Mouse (Mus musculus) small intestine, adult 2 months (tissue): ENCODE measurements around the gene Cenpa. TPM values are rescaled to one million over a fixed set of nuclear protein-coding genes. Genes with fewer than 3 reads are reported as not detected.
A peak's percentile ranks its signal among the peaks of the same experiment; 100 is the strongest.
"Not testable (repeated sequence)": the region's sequence is repeated elsewhere in the genome, so short reads cannot be mapped to it uniquely, and the experiment has no call there.

ENCODE experiments used
- H3K27ac ChIP-seq: fragments of 200-500 bp; 2 replicates; pipeline ENCODE4 v1.5.1; 2012; ENCODE audit warnings: low read depth, low read length, control low read depth, inconsistent platforms; ENCODE audit not compliant: insufficient read depth
- H3K27me3 ChIP-seq: fragments of 200-500 bp; 2 replicates; pipeline ENCODE4 v1.6.1; 2012; ENCODE audit warnings: mild to moderate bottlenecking, moderate library complexity, low read length, inconsistent platforms; ENCODE audit not compliant: control insufficient read depth, insufficient read depth
- H3K36me3 ChIP-seq: fragments of 200-500 bp; 2 replicates; pipeline ENCODE4 v1.6.1; 2012; ENCODE audit warnings: mild to moderate bottlenecking, low read length, control low read depth, inconsistent platforms; ENCODE audit not compliant: control insufficient read depth, insufficient read depth
- H3K4me1 ChIP-seq: fragments of 200-500 bp; 2 replicates; pipeline ENCODE4 v1.6.1; 2012; ENCODE audit warnings: low read length, inconsistent platforms, mixed read lengths; ENCODE audit not compliant: control insufficient read depth, insufficient read depth, insufficient read length
- H3K4me3 ChIP-seq: fragments of 200-500 bp; 2 replicates; pipeline ENCODE4 v1.5.1; 2012; ENCODE audit warnings: low read depth, mild to moderate bottlenecking, control low read depth, inconsistent platforms, low read length, moderate library complexity
- CTCF ChIP-seq: fragments of 200-500 bp; IDR thresholded peaks from 2 replicates; pipeline ENCODE4 v1.5.1; 2012; ENCODE audit warnings: low read depth, mild to moderate bottlenecking, control low read depth, inconsistent platforms, low read length, moderate library complexity, mixed read lengths; ENCODE audit not compliant: insufficient replicate concordance, insufficient read length; ENCODE audit errors: extremely low read depth
- POLR2A ChIP-seq: fragments of 200-500 bp; IDR thresholded peaks from 2 replicates; pipeline ENCODE4 v1.6.1; 2012; ENCODE audit warnings: low read depth, mild to moderate bottlenecking, control low read depth, inconsistent platforms, low read length, moderate library complexity
- WGBS: fragments of 180-500 bp; shearing (Covaris S2); methylation state at CpG from one replicate; pipeline ENCODE4 v1.1.7; 2018; 5-methylcytosine and 5-hydroxymethylcytosine counted together
- polyA plus RNA-seq: library from polyadenylated mRNA; depleted of rRNA; stranded (reverse); fragments of >200 nt; gene quantifications from 2 replicates; pipeline ENCODE4 v1.2.3, GENCODE M21; 2012

Cenpa gene
- polyA plus RNA-seq, 1 experiment, result 33.0 TPM

DNA sequence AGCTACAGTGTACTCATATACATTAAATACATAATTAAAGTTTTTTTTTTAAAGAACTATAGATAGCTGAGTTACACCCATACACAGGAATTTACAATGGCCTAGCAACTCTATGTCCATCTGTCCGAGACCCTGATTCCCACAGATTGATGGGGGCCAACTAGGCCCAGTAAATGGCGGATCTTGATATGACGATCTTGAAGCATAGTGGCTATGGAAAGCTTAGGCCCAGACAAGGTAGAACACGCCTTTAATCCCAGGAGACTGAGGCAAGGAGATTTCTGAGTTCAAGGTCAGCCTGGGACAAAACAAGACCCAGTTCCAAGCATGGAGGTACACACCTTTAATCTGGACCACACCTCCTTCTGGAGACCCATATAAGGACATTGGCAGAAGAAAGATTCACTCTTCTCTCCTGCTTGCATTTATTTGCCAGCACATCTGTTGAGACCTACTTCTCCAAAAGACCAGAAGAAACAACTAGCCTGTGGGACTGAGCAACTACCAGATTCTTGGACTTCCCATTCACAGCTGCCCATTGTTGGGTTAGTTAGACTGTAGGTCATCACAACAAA lies 12.2 kb downstream of the Cenpa start:
- no peak overlapping the region for H3K27ac ChIP-seq
- 98% methylated on average over 4 of the region's 4 CpGs for WGBS
- H3K27me3 ChIP-seq, result no peaks in the 10 kb centered on the region

DNA sequence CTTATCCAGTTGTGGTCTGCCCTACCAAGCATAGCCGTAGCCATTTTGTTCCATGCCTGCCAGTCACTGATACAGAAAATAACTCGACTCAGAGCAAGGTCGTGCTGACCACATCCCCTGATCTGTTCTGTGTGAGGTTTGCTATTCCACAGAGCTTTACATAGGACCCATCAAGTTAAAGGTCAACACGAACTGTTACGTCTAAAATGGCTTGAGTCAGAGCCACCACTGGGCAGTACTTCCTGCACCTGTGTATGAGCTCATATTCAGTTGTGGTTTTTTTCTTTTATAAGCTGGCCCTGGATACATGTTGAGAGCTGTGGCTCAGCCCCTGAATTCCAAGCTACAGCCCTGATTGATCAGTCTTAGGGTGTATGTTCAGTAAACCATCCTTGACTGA lies 13.0 kb downstream of the Cenpa start:
- TF ChIP-seq CTCF (no peak), POLR2A (no peak)
- H3K27ac ChIP-seq, result no peak overlapping the region
- no peak overlapping the region for H3K4me3 ChIP-seq
- 78% methylated on average over 5 of the region's 5 CpGs for WGBS
- peaks cover 1% of the 10 kb centered on the region for H3K36me3 ChIP-seq
- no peaks in the 10 kb centered on the region for H3K27me3 ChIP-seq
- no peaks in the 10 kb centered on the region for H3K4me1 ChIP-seq

More for the DNA sequence above, 12.2 kb downstream of the Cenpa start:
- Histone ChIP-seq H3K4me1 (no peaks in the 10 kb centered on the region), H3K36me3 (peaks cover 1% of the 10 kb centered on the region), H3K4me3 (no peak overlapping the region)
- TF ChIP-seq CTCF (no peak), POLR2A (no peak)

DNA sequence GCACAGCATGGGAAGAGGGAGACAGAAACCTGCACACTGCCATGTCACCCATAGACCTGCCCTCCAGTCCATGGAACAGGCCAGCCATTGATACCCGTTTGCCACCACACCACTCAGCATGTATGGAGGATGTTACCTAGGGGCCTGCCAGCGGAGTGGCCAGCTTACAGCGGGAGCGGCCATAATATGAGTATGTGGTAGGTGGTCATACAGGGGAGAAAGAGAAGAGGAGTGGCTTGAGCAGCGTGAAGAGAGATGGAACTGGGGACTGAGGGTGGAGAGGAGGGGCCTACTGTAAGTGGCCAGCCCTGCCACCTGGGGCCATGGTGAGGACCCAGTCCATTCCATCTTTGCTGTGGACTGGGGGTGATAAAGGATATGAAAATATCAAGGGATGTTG lies 15.4 kb downstream of the Cenpa start:
- TF ChIP-seq CTCF (no peak), POLR2A (no peak)
- 88% methylated on average over 5 of the region's 5 CpGs for WGBS
- Histone ChIP-seq H3K4me1 (no peaks in the 10 kb centered on the region), H3K4me3 (no peak overlapping the region), H3K27ac (no peak overlapping the region), H3K27me3 (no peaks in the 10 kb centered on the region), H3K36me3 (no peaks in the 10 kb centered on the region)

DNA sequence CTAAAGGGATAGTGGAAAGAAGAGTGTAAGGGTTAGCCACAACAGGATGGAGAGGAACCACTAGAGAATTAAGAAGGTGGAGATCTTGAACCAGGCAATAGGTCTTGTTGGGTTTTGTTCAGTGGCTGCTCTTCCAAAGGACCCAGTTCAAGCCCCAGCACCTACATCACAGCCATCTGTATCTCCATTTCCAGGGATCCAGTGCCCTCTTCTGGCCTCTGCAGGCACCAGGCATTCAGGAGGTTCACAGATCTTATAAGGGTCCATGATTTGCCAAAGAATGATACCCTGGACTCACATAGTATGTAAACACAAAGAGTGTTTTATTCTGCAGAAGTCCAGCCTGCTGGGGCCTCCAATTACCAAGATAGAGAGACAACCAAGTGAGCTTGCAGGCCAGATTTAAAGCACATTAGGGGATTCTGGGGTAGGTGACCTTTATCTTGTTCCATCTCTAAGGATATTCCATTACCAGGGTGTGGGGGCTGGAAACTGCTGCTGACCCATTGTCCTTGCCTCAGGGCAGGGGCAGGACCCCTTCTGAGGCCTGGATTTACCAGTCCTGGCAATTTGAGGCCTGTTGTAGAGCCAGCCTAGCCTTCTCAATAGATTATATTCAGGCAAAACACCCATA lies 16.5 kb downstream of the Cenpa start:
- no peak for TF ChIP-seq POLR2A
- peak; percentile 27; the same call in 1 of the 2 replicates for TF ChIP-seq CTCF
- no peaks in the 10 kb centered on the region for H3K4me1 ChIP-seq
- no peaks in the 10 kb centered on the region for H3K27me3 ChIP-seq
- no peak overlapping the region for H3K4me3 ChIP-seq
- H3K36me3 ChIP-seq, result no peaks in the 10 kb centered on the region
- no peak overlapping the region for H3K27ac ChIP-seq

DNA sequence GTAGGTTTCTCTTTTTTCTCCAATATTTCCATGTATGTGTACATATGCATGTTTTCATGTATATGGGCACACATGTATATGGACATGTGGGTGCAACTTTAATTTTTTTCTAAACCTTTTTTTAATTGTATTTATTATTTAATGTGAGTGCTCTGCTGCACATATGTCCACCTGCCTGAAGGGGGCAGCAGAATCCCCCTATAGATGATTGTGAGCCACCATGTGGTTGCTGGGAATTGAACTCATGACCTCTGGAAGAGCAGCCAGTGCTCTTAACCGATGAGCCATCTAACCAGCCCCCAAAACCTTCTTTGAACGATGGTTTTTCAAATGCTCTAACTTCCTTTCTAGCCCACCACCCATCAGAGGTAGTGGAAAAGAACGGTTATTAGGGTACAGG lies 17.4 kb downstream of the Cenpa start:
- Histone ChIP-seq H3K27ac (no peak overlapping the region), H3K27me3 (no peaks in the 10 kb centered on the region), H3K4me1 (no peaks in the 10 kb centered on the region), H3K4me3 (no peak overlapping the region), H3K36me3 (no peaks in the 10 kb centered on the region)
- WGBS, result 74% methylated on average over 3 of the region's 3 CpGs
- TF ChIP-seq POLR2A (no peak), CTCF (peak; percentile 26; the same call in 1 of the 2 replicates)

DNA sequence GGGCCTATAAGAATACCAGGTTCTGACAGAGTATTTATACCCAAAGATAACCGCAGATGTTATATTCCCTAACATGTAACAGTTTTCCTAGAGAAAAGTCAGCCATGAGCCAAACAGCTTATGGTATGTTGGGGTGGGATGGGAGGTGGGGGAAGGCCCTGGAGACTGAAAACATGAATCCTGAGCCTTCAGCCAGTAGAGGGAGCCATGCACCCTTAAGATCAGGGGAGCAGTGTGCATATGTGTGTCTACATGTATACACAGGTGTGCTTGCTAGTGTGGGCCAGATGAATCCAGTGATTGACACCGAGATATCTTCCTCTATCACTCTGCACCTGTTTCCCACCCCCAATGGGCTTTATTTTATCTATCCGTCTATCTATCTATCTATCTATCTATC lies 20.2 kb downstream of the Cenpa start:
- no peaks in the 10 kb centered on the region for H3K27me3 ChIP-seq
- no peak overlapping the region for H3K27ac ChIP-seq
- 54% methylated on average over 3 of the region's 3 CpGs for WGBS
- no peaks in the 10 kb centered on the region for H3K4me1 ChIP-seq
- H3K4me3 ChIP-seq, result no peak overlapping the region
- no peak for TF ChIP-seq POLR2A
- TF ChIP-seq CTCF, result peak; percentile 32; the same call in 1 of the 2 replicates
- H3K36me3 ChIP-seq, result no peaks in the 10 kb centered on the region

DNA sequence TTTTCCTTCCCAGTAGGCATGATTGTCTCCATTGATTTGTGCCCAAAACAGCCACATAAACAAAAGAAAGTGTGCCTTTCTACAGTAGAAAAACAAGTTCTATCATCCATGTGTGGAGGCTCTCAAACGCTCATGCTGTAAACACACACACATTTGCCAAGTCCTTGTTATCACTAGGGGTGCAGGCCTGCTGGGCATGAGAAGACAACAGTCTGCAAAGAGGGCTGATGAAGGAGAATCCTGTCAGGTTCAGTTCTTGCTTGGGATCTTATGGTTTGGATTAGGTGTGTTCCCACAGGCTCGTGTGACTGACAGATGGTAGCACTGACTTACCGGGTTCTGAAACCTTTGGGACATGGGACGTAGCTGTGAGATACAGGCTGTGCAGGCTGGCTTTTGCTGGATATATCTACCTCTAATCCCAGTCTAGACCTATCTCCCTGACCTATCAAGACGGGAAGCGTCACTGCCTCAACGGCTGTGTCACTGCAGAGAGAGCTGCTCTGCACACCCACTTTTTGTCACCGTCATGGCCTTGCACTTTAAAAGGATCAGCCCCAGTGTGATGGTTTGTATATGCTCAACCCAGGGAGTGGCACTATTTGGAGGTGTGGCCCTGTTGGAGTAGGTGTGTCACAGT lies 33.9 kb downstream of the Cenpa start:
- Histone ChIP-seq H3K27ac (no peak overlapping the region), H3K4me1 (no peaks in the 10 kb centered on the region), H3K27me3 (peaks cover 3% of the 10 kb centered on the region; the same call in 1 of the 2 replicates), H3K4me3 (no peak overlapping the region), H3K36me3 (no peaks in the 10 kb centered on the region)
- 68% methylated on average over 8 of the region's 8 CpGs for WGBS
- no peak for TF ChIP-seq CTCF
- TF ChIP-seq POLR2A, result no peak

DNA sequence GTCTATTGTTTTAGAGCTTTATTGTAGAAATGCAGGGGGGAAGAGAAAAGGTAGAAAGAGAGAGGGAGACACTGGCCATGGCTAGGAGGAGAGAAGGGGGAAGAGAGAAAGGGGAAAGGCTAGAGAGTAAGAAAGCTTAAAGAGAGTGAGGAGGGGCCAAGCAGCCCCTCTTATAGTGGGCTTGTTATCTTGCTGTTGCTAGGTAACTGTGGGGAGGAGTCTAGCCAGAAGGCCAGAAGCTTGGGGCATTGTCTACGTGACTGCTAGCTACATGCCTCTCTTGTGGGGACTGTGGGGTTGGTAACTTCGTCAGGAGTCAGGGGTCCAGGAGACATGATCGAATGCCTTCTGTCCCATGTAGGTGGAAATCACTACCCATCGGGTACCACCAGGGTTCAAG lies 34.8 kb downstream of the Cenpa start:
- H3K4me1 ChIP-seq, H3K36me3 ChIP-seq, H3K4me3 ChIP-seq, H3K27me3 ChIP-seq, H3K27ac ChIP-seq: not testable (repeated sequence)
- 52% methylated on average over 4 of the region's 4 CpGs for WGBS
